Mouse (Mus musculus): ENCODE measurements around the gene C1qtnf6. TPM values are rescaled to one million over a fixed set of nuclear protein-coding genes. Genes with fewer than 3 reads are reported as not detected.

Gene C1qtnf6
- 24.0 and 25.5 TPM in 2 replicates for polyA plus RNA-seq (2015; fragmentation: Nextera tagmentation; extraction: Ambion mirVana)

DNA sequence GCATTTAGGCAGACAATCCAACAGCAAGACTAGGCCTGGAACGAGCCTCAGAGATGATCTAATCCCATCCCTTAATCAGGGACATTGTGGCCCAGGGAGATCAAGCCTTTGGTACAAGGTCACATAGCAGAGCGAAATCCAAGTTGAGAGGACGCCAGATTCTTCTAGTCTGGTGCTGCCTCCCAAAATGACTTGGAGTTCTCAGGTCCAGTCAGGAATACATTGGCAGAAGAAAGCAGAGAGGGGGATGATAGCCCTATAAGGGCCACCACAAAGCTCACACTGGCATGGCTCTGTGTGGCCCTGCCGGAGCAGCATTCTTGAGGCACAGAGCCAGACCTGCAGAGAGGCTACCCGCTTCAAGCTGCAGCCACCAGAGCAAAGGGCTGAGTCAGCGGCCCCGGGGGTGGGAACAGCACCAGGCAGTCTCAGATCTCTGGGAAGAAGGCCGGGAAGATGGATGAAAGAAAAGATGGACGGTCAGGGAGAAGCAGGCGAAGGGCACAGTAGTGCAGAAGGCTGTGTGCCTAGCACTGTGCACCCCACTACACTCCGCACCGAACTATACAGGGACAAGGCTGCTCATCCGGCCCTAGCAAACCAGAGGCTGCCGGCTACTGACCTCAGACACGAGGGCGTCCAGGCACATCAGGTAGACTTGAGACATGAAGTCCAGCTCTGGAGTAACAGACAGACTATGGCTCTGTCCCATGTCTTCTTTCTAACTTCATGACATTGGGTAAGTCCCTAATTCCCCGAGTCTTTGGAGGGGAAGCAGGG lies at the start of gene C1qtnf6:
TSS of gene C1qtnf6 (minus strand) at position 746 of the 780 bp plus-strand sequence.
- Histone ChIP-seq H3K9ac (ENCODE audit: low read depth, low read length) (peak within 1 kb of the TSS; percentile 74), H3K27me3 (replicated peaks; ENCODE audit: control insufficient read depth, insufficient read depth, low read length) (no peaks in the 10 kb centered on the region), H3K4me1 (ENCODE audit: control insufficient read depth, insufficient read depth, low read length) (peaks cover 24% of the 10 kb centered on the region), H3K27ac (ENCODE audit: low read length) (peak within 1 kb of the TSS; percentile 88), H3K4me3 (ENCODE audit: low read length) (peak within 1 kb of the TSS; percentile 41), H3K4me2 (ENCODE audit: low read depth, low read length) (peak within 1 kb of the TSS; percentile 57), H3K36me3 (ENCODE audit: control insufficient read depth, insufficient read depth, low read length) (no peaks in the 10 kb centered on the region), H3K9me3 (ENCODE audit: control insufficient read depth, low read length) (no peaks in the 10 kb centered on the region)
- WGBS: 67% methylated on average over 17 of the region's 17 CpGs
- ATAC-seq: no peak

DNA sequence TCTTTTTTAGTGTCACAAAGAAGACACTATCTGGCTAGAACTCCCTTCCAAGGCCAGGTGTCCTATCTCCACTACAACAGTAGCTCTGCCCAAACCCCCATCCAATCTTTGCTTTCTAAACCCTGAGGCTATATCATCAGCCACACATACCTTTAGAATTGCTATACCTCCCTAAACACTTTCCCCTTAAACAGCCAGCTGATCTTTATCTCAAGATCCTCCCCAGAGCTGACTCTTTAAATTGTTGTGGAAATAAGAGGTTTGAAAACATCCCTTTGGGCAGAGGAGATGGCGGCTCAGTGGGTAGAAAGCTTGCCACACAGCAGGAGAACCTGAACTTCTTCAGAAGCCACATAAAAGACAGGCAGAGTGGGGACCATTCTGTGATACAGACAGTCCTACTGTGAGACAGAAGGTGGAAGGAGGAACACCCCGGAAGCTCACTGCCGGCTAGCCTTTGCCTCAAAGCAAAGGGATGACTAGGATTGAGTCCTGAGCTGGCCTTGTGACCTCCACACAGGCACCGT lies 45.1 kb upstream of the C1qtnf6 start:
- 60% methylated on average over 4 of the region's 4 CpGs for WGBS
- no peaks in the 10 kb centered on the region for H3K27me3 ChIP-seq (replicated peaks; ENCODE audit: control insufficient read depth, insufficient read depth, low read length)
- H3K27ac ChIP-seq (ENCODE audit: low read length): no peak overlapping the region
- no peak overlapping the region for H3K4me3 ChIP-seq (ENCODE audit: low read length)
- ATAC-seq: no peak
- no peaks in the 10 kb centered on the region for H3K9me3 ChIP-seq (ENCODE audit: control insufficient read depth, low read length)
- H3K36me3 ChIP-seq (ENCODE audit: control insufficient read depth, insufficient read depth, low read length): no peaks in the 10 kb centered on the region
- H3K4me2 ChIP-seq (ENCODE audit: low read depth, low read length): no peak overlapping the region
- peaks cover 16% of the 10 kb centered on the region for H3K4me1 ChIP-seq (ENCODE audit: control insufficient read depth, insufficient read depth, low read length)
- no peak overlapping the region for H3K9ac ChIP-seq (ENCODE audit: low read depth, low read length)

DNA sequence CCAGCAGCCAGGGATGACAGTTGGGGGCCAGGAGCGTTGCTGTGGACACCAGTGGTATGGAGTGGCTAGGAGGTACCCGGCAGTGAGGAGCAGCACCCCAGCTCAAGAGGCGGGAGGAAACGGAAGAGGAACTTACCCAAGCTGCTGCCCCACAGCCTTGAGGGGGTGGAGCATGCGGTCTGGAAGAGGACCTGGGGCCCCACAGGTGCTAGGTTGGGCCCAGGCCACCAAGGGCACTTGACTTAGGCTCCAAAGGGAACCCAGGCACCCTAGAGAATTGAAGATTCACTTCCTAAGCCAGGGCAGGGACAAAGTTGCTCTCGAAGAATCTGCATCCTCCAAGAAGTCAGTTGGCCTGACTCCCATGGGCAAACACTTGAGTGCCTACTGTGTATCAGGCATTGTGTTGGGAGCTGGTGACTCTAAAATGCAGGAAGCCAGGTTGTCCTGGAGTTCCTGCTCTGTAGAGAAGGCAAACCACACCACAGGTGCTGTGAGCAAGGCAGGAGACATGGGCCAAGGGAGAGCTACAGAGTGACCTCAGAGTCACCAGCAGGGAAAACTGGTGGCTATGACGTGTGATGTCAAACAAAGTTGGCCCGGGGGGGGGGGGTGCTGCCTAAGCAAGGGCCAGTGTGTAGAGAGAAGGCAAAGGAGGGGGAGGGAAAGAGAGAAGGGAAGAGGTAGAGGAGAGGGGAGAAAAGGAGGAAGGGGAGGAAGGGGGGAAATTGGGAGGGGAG lies 41.6 kb upstream of the C1qtnf6 start, which contains the start of gene Rac2:
TSS of gene Rac2 (minus strand) at position 126 of the 740 bp plus-strand sequence.
- H3K4me1 ChIP-seq (ENCODE audit: control insufficient read depth, insufficient read depth, low read length): no peaks in the 10 kb centered on the region
- H3K4me2 ChIP-seq (ENCODE audit: low read depth, low read length): no peak within 1 kb of the TSS
- no peak within 1 kb of the TSS; the same call in 1 of the 2 replicates for H3K27ac ChIP-seq (ENCODE audit: low read length)
- WGBS: 70% methylated on average over 8 of the region's 8 CpGs
- H3K36me3 ChIP-seq (ENCODE audit: control insufficient read depth, insufficient read depth, low read length): no peaks in the 10 kb centered on the region
- ATAC-seq: no peak
- no peak within 1 kb of the TSS for H3K9ac ChIP-seq (ENCODE audit: low read depth, low read length)
- no peaks in the 10 kb centered on the region for H3K27me3 ChIP-seq (replicated peaks; ENCODE audit: control insufficient read depth, insufficient read depth, low read length)
- no peaks in the 10 kb centered on the region for H3K9me3 ChIP-seq (ENCODE audit: control insufficient read depth, low read length)
- H3K4me3 ChIP-seq (ENCODE audit: low read length): 0 out of 2 replicates have a peak within 1 kb of the TSS, but pooled peaks have one; percentile 7

DNA sequence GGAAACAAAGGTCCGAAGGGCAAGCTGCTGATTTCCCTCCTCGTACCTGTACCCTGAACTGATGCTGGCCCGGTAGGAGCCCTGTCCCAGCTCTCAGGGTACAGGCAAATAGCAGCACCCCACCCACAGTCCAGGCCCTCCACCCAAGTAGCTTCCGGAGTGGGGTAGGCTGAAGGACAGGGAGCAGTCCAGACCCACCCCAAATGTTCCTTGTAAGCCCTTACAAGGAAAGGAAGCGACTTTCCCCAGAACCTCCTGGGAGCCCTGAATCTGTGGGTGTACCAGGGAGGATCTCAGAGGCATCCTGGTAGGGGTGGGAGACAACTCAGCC lies 41.0 kb upstream of the C1qtnf6 start:
- no peak for ATAC-seq
- Histone ChIP-seq H3K4me3 (ENCODE audit: low read length) (0 out of 2 replicates have a peak overlapping the region, but pooled peaks have one; percentile 7), H3K27ac (ENCODE audit: low read length) (no peak overlapping the region; the same call in 1 of the 2 replicates), H3K9me3 (ENCODE audit: control insufficient read depth, low read length) (no peaks in the 10 kb centered on the region), H3K4me1 (ENCODE audit: control insufficient read depth, insufficient read depth, low read length) (no peaks in the 10 kb centered on the region), H3K4me2 (ENCODE audit: low read depth, low read length) (no peak overlapping the region), H3K27me3 (replicated peaks; ENCODE audit: control insufficient read depth, insufficient read depth, low read length) (no peaks in the 10 kb centered on the region), H3K9ac (ENCODE audit: low read depth, low read length) (no peak overlapping the region), H3K36me3 (ENCODE audit: control insufficient read depth, insufficient read depth, low read length) (no peaks in the 10 kb centered on the region)
- 80% methylated on average over 5 of the region's 5 CpGs for WGBS

DNA sequence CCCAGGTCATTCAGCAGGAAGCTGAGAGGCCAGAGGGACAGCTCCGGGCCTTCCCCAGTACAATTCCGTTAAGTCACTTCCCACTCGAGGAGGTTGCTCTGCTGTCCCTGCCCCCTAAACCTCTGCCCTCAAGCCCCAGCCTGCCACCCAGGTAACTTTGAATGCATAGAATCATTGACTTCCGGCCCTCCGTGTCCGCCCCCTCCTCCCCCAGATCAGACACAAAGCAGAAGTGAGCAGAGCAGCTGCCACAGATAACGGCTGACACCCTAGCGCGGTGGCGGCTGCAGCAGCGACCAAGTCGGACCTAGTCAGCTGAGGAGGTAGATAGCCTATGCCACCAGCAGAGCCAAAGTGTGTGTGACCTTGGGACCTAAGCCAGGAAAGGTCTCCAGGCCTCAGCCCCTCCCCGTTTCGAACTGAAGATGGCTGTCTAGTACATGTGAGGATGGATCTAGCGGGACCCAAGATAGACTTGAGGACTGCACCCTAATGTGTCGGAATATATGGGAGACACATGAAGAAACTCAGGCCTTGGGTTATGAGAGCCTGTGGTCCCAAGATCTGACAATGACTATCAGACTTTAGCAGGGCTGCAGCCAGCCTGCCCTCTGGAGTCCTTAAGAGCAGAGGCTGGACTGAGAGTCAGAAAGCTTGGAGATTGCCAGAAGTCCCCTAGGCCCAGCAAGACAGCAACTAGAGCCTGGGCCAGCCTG lies 40.5 kb upstream of the C1qtnf6 start:
- Histone ChIP-seq H3K9ac (ENCODE audit: low read depth, low read length) (no peak overlapping the region), H3K27me3 (replicated peaks; ENCODE audit: control insufficient read depth, insufficient read depth, low read length) (no peaks in the 10 kb centered on the region), H3K36me3 (ENCODE audit: control insufficient read depth, insufficient read depth, low read length) (no peaks in the 10 kb centered on the region), H3K9me3 (ENCODE audit: control insufficient read depth, low read length) (no peaks in the 10 kb centered on the region), H3K4me2 (ENCODE audit: low read depth, low read length) (no peak overlapping the region), H3K4me3 (ENCODE audit: low read length) (0 out of 2 replicates have a peak overlapping the region, but pooled peaks have one; percentile 7), H3K4me1 (ENCODE audit: control insufficient read depth, insufficient read depth, low read length) (no peaks in the 10 kb centered on the region), H3K27ac (ENCODE audit: low read length) (no peak overlapping the region; the same call in 1 of the 2 replicates)
- WGBS: 44% methylated on average over 16 of the region's 16 CpGs
- ATAC-seq: peak; percentile 33; the same call in 1 of the 2 replicates

DNA sequence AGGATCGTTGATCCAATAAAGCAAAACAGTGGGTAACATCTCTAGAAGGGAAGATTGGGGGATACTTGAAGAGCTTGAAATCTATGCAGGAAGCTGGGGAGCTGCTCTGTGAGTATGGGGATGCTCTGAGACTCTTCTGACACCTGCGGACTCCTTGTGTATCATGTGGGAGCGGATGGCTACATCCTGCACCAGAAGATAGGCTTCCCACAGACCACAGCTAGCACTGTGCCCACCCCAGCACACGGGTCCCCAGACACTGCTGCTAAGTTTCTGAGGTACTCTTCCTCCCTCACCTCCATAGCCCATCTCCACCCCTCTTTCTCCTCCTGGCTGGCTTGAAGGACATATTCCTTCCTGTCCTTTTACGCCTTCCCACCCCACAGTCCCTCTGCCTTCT lies 39.0 kb upstream of the C1qtnf6 start:
- Histone ChIP-seq H3K4me2 (ENCODE audit: low read depth, low read length) (no peak overlapping the region), H3K9me3 (ENCODE audit: control insufficient read depth, low read length) (no peaks in the 10 kb centered on the region), H3K9ac (ENCODE audit: low read depth, low read length) (no peak overlapping the region), H3K4me1 (ENCODE audit: control insufficient read depth, insufficient read depth, low read length) (no peaks in the 10 kb centered on the region), H3K36me3 (ENCODE audit: control insufficient read depth, insufficient read depth, low read length) (no peaks in the 10 kb centered on the region), H3K27me3 (replicated peaks; ENCODE audit: control insufficient read depth, insufficient read depth, low read length) (no peaks in the 10 kb centered on the region), H3K4me3 (ENCODE audit: low read length) (no peak overlapping the region), H3K27ac (ENCODE audit: low read length) (no peak overlapping the region)
- ATAC-seq: no peak
- 92% methylated on average over 5 of the region's 5 CpGs for WGBS

DNA sequence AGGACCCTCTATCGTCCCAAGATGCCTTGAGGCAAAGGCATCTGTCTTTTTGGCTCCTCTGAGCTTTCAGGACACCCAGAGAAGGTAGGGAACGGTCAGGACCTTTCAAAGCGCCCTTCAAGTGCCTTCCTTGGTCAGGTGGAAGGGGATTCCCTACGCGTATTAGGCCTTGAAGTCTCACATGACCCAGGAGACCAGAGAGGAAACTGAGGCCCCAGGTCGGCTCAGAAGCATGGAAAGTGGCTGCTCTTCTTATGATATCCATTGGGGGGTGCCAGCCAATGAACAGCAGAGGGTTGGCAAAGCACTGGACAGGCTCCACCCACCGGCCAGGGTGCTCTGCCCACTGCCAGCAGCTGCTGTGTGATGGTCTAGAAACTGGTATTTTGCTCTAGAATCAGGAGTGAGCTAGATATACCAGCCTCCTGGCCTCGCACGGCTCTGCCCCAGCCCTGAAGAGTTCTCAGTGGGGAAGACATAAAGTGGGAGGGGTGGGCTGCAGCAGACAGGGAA lies 36.4 kb upstream of the C1qtnf6 start:
- Histone ChIP-seq H3K27me3 (replicated peaks; ENCODE audit: control insufficient read depth, insufficient read depth, low read length) (no peaks in the 10 kb centered on the region), H3K4me1 (ENCODE audit: control insufficient read depth, insufficient read depth, low read length) (no peaks in the 10 kb centered on the region), H3K9ac (ENCODE audit: low read depth, low read length) (no peak overlapping the region), H3K4me3 (ENCODE audit: low read length) (no peak overlapping the region), H3K36me3 (ENCODE audit: control insufficient read depth, insufficient read depth, low read length) (no peaks in the 10 kb centered on the region), H3K4me2 (ENCODE audit: low read depth, low read length) (no peak overlapping the region), H3K9me3 (ENCODE audit: control insufficient read depth, low read length) (no peaks in the 10 kb centered on the region), H3K27ac (ENCODE audit: low read length) (no peak overlapping the region)
- 72% methylated on average over 9 of the region's 9 CpGs for WGBS
- no peak for ATAC-seq

DNA sequence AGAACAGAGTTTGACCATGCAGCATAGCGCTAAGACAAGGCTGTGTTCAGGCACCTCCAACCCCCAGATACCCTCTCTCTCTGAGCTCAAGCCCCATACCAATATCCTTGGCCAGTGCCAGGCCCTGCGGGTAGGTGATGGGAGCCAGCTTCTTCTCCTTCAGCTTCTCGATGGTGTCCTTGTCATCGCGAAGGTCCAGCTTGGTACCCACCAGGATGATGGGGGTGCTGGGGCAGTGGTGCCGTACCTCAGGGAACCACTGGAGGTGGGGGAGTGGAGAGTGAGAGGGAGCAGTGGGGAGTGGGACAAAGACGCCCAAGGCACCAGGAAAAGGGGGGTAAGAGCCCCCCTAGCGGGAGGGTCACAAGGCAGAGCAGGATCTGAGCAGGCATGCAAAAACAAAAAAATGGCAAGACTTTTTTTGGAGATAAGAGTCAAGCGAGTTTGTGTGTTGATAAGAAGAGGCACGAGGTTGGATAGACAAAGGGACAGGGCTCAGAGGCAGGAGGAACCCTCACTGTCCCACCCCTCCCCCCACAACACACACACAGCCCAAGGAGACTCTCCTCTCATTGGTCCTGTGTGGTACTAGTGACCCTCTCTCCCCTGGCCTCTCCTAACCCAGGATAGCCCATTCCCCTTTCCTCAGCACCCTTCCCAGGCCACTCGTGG lies 33.7 kb upstream of the C1qtnf6 start:
- H3K4me3 ChIP-seq (ENCODE audit: low read length): no peak overlapping the region
- H3K4me2 ChIP-seq (ENCODE audit: low read depth, low read length): no peak overlapping the region
- no peaks in the 10 kb centered on the region for H3K9me3 ChIP-seq (ENCODE audit: control insufficient read depth, low read length)
- no peak overlapping the region for H3K27ac ChIP-seq (ENCODE audit: low read length)
- no peak for ATAC-seq
- no peak overlapping the region for H3K9ac ChIP-seq (ENCODE audit: low read depth, low read length)
- no peaks in the 10 kb centered on the region for H3K27me3 ChIP-seq (replicated peaks; ENCODE audit: control insufficient read depth, insufficient read depth, low read length)
- H3K4me1 ChIP-seq (ENCODE audit: control insufficient read depth, insufficient read depth, low read length): no peaks in the 10 kb centered on the region
- no peaks in the 10 kb centered on the region for H3K36me3 ChIP-seq (ENCODE audit: control insufficient read depth, insufficient read depth, low read length)
- WGBS: 67% methylated on average over 11 of the region's 11 CpGs

All from intestine, embryonic 16.5 days (tissue).